Mouse (Mus musculus) ovary, postnatal 14 days (tissue): Measurements from ENCODE around the gene Prrxl1.

Experiments used
- DNase-seq: peaks from one replicate; pipeline ENCODE4 v3.0.0; 2022; ENCODE audit warnings: low spot score

Gene Prrxl1

GRCm38 (mm10) chr14:32627271-32627670 is 28.1 kb downstream of the Prrxl1 start:
- no peak for DNase-seq

GRCm38 (mm10) chr14:32628584-32628983 is 29.4 kb downstream of the Prrxl1 start:
- DNase-seq, result no peak

GRCm38 (mm10) chr14:32632908-32633600 is 33.8 kb downstream of the Prrxl1 start:
- no peak for DNase-seq

GRCm38 (mm10) chr14:32634015-32634682 is 34.9 kb downstream of the Prrxl1 start:
- DNase-seq, result no peak

- no peak for DNase-seq
These were observed 39.3 kb downstream of the Prrxl1 start for GRCm38 (mm10) chr14:32638485-32638884.

GRCm38 (mm10) chr14:32659781-32660180 is 60.6 kb downstream of the Prrxl1 start:
- no peak for DNase-seq

GRCm38 (mm10) chr14:32663099-32663498 is 63.9 kb downstream of the Prrxl1 start:
- DNase-seq, result no peak

- DNase-seq, result no peak
These were observed 74.0 kb downstream of the Prrxl1 start for GRCm38 (mm10) chr14:32673178-32673577.

GRCm38 (mm10) chr14:32678565-32678964 is 79.4 kb downstream of the Prrxl1 start:
- no peak for DNase-seq

GRCm38 (mm10) chr14:32681603-32682002 is 82.4 kb downstream of the Prrxl1 start:
- no peak for DNase-seq

GRCm38 (mm10) chr14:32682536-32682935 is 83.3 kb downstream of the Prrxl1 start:
- DNase-seq, result no peak

- DNase-seq, result no peak
These were observed 84.1 kb downstream of the Prrxl1 start for GRCm38 (mm10) chr14:32683251-32683838.

GRCm38 (mm10) chr14:32683982-32684734 is 85.0 kb downstream of the Prrxl1 start:
- no peak for DNase-seq

- no peak for DNase-seq
These were observed 85.5 kb downstream of the Prrxl1 start for GRCm38 (mm10) chr14:32684735-32685105.

GRCm38 (mm10) chr14:32685124-32685826 is 86.1 kb downstream of the Prrxl1 start, which contains the start of gene 3425401B19Rik:
Gene 3425401B19Rik (minus strand): TSS chr14:32685293.
- no peak for DNase-seq

GRCm38 (mm10) chr14:32695906-32696305 is 96.7 kb downstream of the Prrxl1 start:
- no peak for DNase-seq

GRCm38 (mm10) chr14:32696344-32696743 is 97.1 kb downstream of the Prrxl1 start:
- DNase-seq, result no peak

GRCm38 (mm10) chr14:32697774-32698173 is 98.6 kb downstream of the Prrxl1 start:
- no peak for DNase-seq

- no peak for DNase-seq
These were observed 99.3 kb downstream of the Prrxl1 start for GRCm38 (mm10) chr14:32698556-32698955.
